Mouse (Mus musculus) fibroblast of lung, adult 2 months (primary cell): ENCODE measurements around the gene Rpp25l.
"Not testable (repeated sequence)": the region's sequence is repeated elsewhere in the genome, so short reads cannot be mapped to it uniquely, and the experiment has no call there.

ENCODE experiments used
- DNase-seq: peaks from one replicate; pipeline ENCODE4 v3.0.0-alpha.2; 2011; ENCODE audit warnings: low read depth

Gene Rpp25l

GRCm38 (mm10) chr4:41737602-41738255 is 24.4 kb upstream of the Rpp25l start:
- DNase-seq, result no peak

- no peak for DNase-seq
Observed at GRCm38 (mm10) chr4:41731052-41731765, 17.9 kb upstream of the Rpp25l start, which contains the start of gene Arid3c. Arid3c (minus strand) TSS chr4:41731142.

- DNase-seq, result no peak
Observed at GRCm38 (mm10) chr4:41726826-41727621, 13.7 kb upstream of the Rpp25l start.

- DNase-seq, result peak; percentile 87
Observed at GRCm38 (mm10) chr4:41722918-41723351, 9.6 kb upstream of the Rpp25l start, which contains the start of gene Dctn3. Dctn3 (minus strand) TSS chr4:41723170.

GRCm38 (mm10) chr4:41716834-41717233 is 3.5 kb upstream of the Rpp25l start:
- no peak for DNase-seq

GRCm38 (mm10) chr4:41715596-41715995 is 2.3 kb upstream of the Rpp25l start:
- no peak for DNase-seq

- DNase-seq, result no peak
Observed at GRCm38 (mm10) chr4:41715082-41715481, 1.7 kb upstream of the Rpp25l start.

- DNase-seq, result no peak
Observed at GRCm38 (mm10) chr4:41714276-41714675, 942 bp upstream of the Rpp25l start.

GRCm38 (mm10) chr4:41712421-41713196 is 725 bp downstream of the Rpp25l start:
- no peak for DNase-seq

- DNase-seq, result no peak
Observed at GRCm38 (mm10) chr4:41711705-41712375, 1.5 kb downstream of the Rpp25l start.

GRCm38 (mm10) chr4:41710229-41710628 is 3.1 kb downstream of the Rpp25l start:
- DNase-seq, result no peak

- no peak for DNase-seq
Observed at GRCm38 (mm10) chr4:41708192-41708745, 5.1 kb downstream of the Rpp25l start.

GRCm38 (mm10) chr4:41707011-41707535 is 6.3 kb downstream of the Rpp25l start:
- no peak for DNase-seq

- DNase-seq, result no peak
Observed at GRCm38 (mm10) chr4:41705922-41706754, 7.2 kb downstream of the Rpp25l start.

GRCm38 (mm10) chr4:41704651-41705050 is 8.7 kb downstream of the Rpp25l start:
- DNase-seq, result no peak

- not testable (repeated sequence) for DNase-seq
Observed at GRCm38 (mm10) chr4:41702226-41702625, 11.1 kb downstream of the Rpp25l start.

GRCm38 (mm10) chr4:41700224-41700623 is 13.1 kb downstream of the Rpp25l start:
- not testable (repeated sequence) for DNase-seq

- not testable (repeated sequence) for DNase-seq
Observed at GRCm38 (mm10) chr4:41699783-41700182, 13.6 kb downstream of the Rpp25l start, which contains the start of gene Il11ra1. Il11ra1 (plus strand) TSS chr4:41699989.

GRCm38 (mm10) chr4:41698421-41699016 is 14.8 kb downstream of the Rpp25l start:
- DNase-seq, result not testable (repeated sequence)
